Mouse (Mus musculus): ENCODE measurements around the gene Fance.

DNA sequence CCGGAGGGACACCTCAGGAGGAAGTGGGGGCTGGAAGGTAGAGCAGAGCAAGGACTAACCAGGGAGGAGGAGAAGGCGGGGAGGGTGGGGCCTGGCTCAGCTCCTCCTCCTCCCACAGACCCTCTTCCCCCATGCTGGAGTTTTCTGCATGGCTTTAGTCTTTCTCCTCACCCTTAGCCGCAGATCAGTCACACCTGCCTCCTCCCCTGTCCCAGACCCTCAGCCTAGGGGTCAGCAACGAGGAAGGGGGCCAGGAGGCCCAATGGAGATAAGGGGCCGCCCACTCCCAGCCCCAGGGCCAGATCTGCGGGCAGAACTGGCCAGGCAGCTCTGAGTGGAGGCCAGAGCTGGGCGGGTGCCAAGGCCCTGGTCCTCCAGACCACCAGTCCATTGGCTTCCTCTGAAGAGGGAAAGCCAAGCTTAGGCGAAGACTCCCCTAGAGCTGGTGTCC lies 32.0 kb downstream of the Fance start:
- TF ChIP-seq CTCF (IDR thresholded peaks at IDR 0.05; ENCODE audit: extremely low read depth, insufficient read depth, low read length) (no peak), POLR2A (IDR thresholded peaks at IDR 0.05; ENCODE audit: extremely low read depth, insufficient read depth, low read length) (no peak)
